Mouse (Mus musculus): ENCODE measurements at regions not wholly inside any gene's neighbourhood (a gene's known extent, or its start where the extent isn't known, plus 50 kb on each side); places are given as distances from the start of the nearest gene placed in this dataset.
A peak's percentile ranks its signal among the peaks of the same experiment; 100 is the strongest.

DNA sequence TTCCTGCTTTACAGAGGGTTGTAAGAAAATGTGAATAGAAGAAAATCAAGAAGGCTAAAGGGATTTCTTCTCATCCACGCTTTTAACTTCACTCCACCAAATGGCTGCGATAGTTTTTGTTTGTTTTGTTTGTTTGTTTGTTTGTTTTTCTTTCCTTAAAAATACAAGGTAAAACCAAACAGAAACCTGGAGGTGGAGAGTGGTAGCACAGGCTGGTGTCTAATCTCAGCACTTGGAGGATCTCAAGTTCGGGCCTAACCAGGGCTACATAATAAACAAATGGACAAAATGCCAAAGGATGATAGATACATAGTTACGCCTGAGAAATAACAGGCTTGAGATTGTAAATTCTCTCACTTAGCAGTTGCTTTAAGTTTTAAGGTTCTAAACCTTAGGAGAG lies 50.8 kb upstream of the Mboat1 start:
- DNase-seq (ENCODE audit: low read depth, low spot score) = no peak

DNA sequence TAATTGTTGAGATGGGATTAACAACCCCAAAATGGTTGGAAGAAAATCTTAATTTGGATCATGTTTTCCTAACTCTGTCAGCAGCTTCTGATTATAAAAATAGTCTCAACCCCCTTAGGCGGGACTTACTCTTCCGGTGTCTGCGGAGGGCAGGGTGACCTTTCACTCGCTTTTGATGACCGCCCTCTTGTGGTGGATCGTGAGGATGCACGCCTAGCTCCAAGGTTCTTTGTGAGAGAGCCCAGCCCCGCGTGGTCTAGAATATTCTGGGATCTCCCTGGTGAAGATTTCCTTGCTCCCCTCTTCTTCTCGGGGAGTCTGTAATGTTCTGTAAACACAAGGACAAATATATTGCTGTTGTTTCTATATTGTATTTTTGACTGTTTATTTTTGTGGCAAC lies 51.3 kb upstream of the Mboat1 start:
- DNase-seq (ENCODE audit: low read depth, low spot score) = peak; percentile 94

DNA sequence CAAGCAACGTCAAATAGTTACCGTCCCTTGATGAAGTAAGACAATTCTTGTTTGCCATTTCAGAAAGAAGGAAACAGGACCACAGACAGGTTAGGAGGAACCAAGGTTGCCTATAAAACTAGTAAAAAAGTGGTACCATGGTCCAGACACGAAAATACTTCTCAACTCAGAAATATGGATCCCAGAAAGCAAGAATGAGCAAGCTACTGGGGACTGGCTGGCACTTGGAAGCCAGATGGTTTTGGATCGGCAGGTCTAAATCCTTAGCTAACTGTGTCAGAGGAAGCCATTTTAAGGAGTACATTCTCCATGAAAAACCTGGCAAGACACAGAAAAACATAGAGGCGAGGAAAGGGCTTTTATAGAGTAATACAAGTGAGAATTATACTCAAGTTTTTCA lies 51.9 kb upstream of the Mboat1 start:
- DNase-seq (ENCODE audit: low read depth, low spot score) = peak; percentile 39

- DNase-seq (ENCODE audit: low read depth, low spot score) = no peak
These were observed 52.3 kb upstream of the Mboat1 start for GRCm38 (mm10) chr13:30083949-30084348.

- DNase-seq (ENCODE audit: low read depth, low spot score) = no peak
These were observed 53.5 kb upstream of the Mboat1 start for GRCm38 (mm10) chr13:30082761-30083160.

GRCm38 (mm10) chr13:30080705-30081474 lies 55.4 kb upstream of the Mboat1 start:
- no peak for DNase-seq (ENCODE audit: low read depth, low spot score)

GRCm38 (mm10) chr13:30074517-30075064 lies 61.7 kb upstream of the Mboat1 start:
- no peak for DNase-seq (ENCODE audit: low read depth, low spot score)

DNA sequence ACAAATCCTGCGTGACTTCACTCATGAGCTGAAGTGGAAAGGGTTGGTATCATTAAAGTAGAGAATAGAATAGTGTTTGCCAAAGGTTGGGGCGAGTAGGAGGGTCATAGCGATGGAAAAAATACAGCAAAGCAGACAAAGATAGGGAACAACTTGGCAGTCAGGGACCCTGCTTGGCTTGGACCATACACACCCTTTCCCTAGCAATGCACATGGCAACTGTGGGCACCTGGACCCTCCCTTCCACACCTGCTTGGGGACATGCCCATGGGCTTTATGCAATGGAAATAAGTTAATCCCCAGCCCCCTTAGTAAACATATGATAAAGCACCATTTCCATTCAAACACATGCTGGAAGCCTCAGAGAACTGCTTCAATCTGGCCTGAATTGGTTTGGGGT lies 62.2 kb upstream of the Mboat1 start:
- DNase-seq (ENCODE audit: low read depth, low spot score) = no peak

DNA sequence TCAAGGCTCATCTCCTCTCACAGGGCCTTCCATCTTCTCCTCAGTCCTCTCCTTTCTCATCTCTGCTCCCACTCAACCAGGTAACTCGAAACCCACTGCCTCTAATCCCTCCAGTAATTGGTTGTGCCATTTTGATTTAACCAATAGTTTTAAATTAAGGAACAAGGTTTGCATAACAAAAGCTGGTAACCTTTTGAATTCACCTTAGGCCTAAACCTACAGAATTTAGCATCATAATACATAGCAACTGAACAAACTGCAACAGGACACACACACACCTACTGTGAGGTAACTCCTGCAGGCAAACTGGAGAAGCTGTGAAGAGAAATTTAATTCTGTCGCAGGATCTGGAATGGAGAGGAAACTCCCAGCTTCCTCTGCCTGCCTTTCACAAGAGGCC lies 66.9 kb upstream of the Mboat1 start:
- DNase-seq (ENCODE audit: low read depth, low spot score) = no peak

DNA sequence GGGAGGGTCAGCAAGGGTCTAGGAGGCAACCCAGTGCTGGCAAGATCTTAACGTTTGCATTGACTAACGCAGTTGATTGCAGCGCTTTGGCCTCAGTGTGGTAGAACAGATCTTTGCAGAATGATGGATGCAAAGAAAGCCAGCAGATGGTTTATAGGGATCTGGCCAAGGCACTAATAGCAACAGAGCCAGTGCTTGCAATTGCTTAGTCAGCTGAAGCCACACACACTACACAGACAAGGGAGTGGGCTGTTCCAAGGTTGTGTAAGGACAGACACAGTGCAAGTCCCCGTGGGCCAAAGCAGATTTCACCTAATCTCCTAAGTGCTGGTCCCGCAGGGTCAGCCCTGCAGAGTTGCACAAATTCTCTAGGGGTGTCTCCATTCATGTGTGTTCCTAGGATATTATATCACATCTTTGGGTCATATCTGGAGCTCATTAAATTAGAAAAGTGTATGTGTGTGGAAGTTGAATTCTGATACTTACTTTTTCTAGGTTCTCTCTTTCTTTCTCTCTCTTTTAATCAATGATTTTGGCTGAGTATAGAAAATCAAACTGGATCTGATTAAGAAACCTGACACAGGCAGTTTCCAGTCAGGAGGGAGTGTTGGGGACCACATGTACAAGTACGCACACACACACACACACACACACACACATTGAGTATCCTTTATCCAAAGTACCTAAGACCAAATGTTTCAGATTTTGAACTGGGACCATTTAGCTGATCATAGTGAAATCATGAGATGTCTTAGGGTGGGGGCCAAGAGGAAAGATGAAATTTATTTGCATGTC lies 68.5 kb upstream of the Mboat1 start:
- DNase-seq (ENCODE audit: low read depth, low spot score) = peak; percentile 71

- DNase-seq (ENCODE audit: low read depth, low spot score) = no peak
These were observed 70.8 kb upstream of the Mboat1 start for GRCm38 (mm10) chr13:30065520-30065919.

DNA sequence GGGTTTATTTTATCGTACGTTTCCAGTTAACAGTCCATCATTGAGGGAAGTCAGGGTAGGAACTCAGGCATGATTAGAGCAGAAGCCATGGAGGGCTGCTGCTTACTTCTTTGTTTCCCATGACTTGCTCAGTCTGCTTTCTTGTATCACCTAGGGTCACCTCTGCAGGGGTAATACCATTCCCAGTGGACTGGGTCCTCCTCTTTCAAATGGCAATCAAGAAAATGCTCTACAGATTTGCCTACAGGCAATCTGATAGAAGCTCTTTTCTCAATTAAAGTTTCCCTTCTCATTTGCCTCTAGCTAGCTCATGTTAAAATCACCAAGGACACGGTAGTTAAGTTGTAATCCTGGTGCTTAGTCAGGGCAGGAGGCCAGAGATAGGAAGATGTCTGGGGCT lies 72.5 kb upstream of the Mboat1 start:
- no peak for DNase-seq (ENCODE audit: low read depth, low spot score)

GRCm38 (mm10) chr13:30062285-30062684 lies 74.0 kb upstream of the Mboat1 start:
- no peak for DNase-seq (ENCODE audit: low read depth, low spot score)

DNA sequence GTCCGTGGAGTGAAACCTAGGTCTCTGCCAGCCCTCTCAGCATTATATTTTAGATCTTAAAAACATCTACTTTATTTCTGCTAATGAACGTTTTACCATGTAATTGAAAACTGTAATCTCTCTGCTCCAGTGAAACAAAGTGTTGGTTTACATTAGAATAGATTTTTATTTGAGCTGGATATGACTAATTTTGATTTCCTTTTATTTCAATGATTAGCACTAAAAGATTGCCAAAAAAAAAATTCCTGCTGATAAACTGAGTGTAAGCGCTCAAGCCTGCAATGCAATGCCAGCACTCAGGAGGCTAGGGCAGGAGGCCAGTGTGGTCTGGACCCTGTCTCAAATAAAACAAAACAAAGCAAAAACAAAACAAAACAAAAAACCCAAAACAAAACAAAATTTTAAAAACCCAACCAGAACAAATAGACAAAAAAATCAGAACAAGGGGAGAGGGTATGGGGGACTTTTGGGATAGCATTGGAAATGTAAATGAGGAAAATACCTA lies 69.3 kb upstream of the E2f3 start:
- no peak for DNase-seq (ENCODE audit: low read depth, low spot score)

DNA sequence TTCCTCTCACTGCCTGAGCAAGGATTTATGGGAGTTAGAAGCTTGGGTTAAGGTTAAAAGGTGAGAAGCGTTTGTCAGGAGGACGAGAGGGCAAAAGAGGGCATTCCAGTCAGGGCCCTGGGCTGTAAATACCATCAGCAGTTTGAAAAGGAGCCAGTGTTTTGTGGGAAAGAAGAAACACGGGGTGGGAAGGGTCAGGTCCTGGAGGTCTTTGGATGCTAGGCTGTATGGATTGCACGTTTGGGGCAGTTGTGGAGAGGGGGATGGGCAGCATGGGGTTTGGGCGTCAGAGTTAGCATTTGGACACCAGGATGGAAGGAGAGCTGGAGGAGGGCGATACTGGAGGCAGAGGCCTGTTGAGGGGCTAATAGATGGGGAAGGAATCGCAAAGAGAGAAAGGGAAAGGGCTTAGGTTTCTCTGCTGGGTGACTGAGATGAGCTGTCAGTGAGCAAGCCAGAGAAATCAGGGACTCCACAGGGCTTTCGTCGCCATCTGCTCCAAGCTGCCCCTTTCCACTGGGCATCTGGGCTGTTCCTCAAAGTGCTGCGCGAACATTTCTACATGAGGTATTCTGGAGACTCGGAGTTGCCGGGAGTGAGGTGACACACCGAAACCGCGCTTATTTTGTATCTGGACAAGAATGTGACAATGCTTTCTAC lies 66.2 kb upstream of the E2f3 start:
- peak; percentile 79 for DNase-seq (ENCODE audit: low read depth, low spot score)

DNA sequence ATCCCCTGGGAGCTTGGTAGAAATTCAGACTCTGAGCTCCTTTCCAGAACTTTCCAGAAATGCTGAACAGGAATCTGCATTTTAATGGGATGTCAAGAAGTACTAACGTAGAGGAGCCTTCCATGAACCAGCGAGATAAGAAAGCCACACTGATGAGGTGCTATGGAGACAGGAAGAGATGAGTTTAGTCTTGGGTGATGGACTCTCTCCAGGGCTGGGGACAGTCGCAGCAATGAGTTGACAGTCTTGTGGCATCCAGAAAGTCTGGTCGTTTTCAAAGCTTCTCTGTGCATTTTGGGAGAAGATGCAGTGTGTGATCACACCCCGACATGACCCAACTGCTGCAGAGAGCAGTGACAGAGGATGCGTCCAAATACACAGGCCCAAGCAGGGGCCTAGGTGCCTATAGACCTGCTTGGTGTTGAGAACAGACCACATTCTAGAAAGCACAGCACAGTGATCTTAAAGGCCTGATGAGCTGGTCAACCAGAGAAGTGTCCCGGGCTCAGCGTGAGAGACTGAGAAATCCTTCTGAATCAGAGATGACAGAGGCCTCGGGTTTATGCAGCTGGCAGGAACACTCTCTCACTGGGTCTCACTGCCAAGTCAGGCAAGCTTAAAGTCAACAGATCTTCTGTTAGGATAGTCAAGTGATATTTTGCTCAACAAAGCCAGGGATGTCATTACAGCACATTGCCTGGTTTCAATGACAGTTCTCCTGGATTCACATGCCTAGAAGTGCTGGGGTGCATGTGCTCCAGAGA lies 65.1 kb upstream of the E2f3 start:
- peak; percentile 17 for DNase-seq (ENCODE audit: low read depth, low spot score)

- DNase-seq (ENCODE audit: low read depth, low spot score) = no peak
These were observed 62.5 kb upstream of the E2f3 start for GRCm38 (mm10) chr13:30048260-30048859.

- DNase-seq (ENCODE audit: low read depth, low spot score) = no peak
These were observed 60.8 kb upstream of the E2f3 start for GRCm38 (mm10) chr13:30046504-30047169.

DNA sequence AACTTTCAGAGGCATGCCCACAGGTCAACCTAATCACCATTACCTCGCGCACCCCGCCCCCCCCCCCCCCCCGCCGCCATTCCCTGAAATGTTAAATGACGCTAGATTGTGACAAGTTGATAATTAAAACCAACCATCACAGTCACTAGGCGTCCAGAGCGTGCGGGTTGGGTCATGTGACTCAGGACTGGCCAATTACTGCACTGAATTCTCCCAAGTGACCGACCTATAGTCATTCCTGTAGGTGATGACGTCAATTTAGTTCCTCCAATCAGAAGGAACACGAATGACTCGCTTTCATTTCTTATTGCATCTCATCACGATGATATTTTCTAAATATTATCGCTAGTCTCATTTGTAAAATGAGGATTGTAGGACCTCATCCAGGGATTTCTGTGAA lies 60.2 kb upstream of the E2f3 start:
- peak; percentile 31 for DNase-seq (ENCODE audit: low read depth, low spot score)

DNA sequence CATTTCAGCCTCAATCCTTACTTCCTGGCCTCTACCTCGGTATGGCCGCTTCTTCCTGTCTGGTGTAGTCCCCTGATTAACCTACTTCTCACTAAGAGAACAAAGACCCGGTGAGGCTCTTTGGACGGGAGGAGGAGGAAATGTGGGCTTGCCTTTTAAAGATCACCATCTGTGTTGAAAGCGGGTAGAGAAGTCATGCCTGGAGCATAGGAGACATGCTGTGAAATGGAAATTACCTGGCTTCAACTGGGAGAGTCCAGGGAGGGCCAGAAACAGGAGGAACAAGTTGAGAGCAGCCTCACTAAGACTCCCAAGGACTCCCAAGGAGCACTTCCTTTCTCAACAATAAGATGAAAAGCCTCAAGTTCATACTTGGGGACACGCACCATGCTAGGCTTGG lies 59.4 kb upstream of the E2f3 start:
- peak; percentile 77 for DNase-seq (ENCODE audit: low read depth, low spot score)
